Mouse (Mus musculus) hindbrain, embryonic 12.5 days (tissue): ENCODE data around the gene Gm20503. TPM values are rescaled to one million over a fixed set of nuclear protein-coding genes. Genes with fewer than 3 reads are reported as not detected.
A peak's percentile ranks its signal among the peaks of the same experiment; 100 is the strongest.

ENCODE experiments used
- ATAC-seq: fragments of 200-750 bp; cut with Nextera tagmentation; 2 replicates; pipeline ENCODE4 v1.8.0; 2017; ENCODE audit warnings: moderate TSS enrichment; ENCODE audit not compliant: low FRiP score
- H3K27ac ChIP-seq: fragments of 300-500 bp; sonication (generic); 2 replicates; pipeline ENCODE4 v1.5.1; 2016; ENCODE audit warnings: mild to moderate bottlenecking
- H3K27me3 ChIP-seq: fragments of 300-500 bp; sonication (generic); 2 replicates; pipeline ENCODE4 v1.6.1; 2016; ENCODE audit warnings: mild to moderate bottlenecking
- H3K36me3 ChIP-seq: fragments of 300-500 bp; sonication (generic); 2 replicates; pipeline ENCODE4 v1.6.1; 2016; ENCODE audit warnings: mild to moderate bottlenecking
- H3K4me1 ChIP-seq: fragments of 300-500 bp; sonication (generic); 2 replicates; pipeline ENCODE4 v1.6.1; 2016
- H3K4me2 ChIP-seq: fragments of 300-500 bp; sonication (generic); replicated peaks from 2 replicates; pipeline ENCODE4 v1.6.1; 2016; ENCODE audit warnings: mild to moderate bottlenecking
- H3K4me3 ChIP-seq: fragments of 300-500 bp; sonication (generic); 2 replicates; pipeline ENCODE4 v1.5.1; 2016; ENCODE audit warnings: mild to moderate bottlenecking
- H3K9ac ChIP-seq: fragments of 300-500 bp; sonication (generic); 2 replicates; pipeline ENCODE4 v1.6.1; 2016; ENCODE audit warnings: mild to moderate bottlenecking, moderate library complexity
- H3K9me3 ChIP-seq: fragments of 300-500 bp; sonication (generic); replicated peaks from 2 replicates; pipeline ENCODE4 v1.6.1; 2016; ENCODE audit warnings: mild to moderate bottlenecking
- WGBS: fragments of 180-500 bp; shearing (Covaris S2); methylation state at CpG from one replicate; pipeline ENCODE4 v1.1.7; 2016; 5-methylcytosine and 5-hydroxymethylcytosine counted together
- polyA plus RNA-seq: library from polyadenylated mRNA; unstranded; fragments of >200 nt; fragmentation: Nextera tagmentation; extraction: Ambion mirVana; gene quantifications from 2 replicates; pipeline ENCODE4 v1.2.1, GENCODE M21; 2016

The Gm20503 gene
- 11.7 and 14.6 TPM in 2 replicates for polyA plus RNA-seq

GRCm38 (mm10) chr4:59002948-59003805, at the start of gene Gm20503:
TSS of gene Gm20503 (plus strand) at chr4:59003210.
- Histone ChIP-seq H3K4me3 (peak within 1 kb of the TSS; percentile 82), H3K4me2 (peak within 1 kb of the TSS; percentile 74), H3K4me1 (peaks cover 22% of the 10 kb centered on the region), H3K36me3 (no peaks in the 10 kb centered on the region), H3K9me3 (no peaks in the 10 kb centered on the region), H3K27me3 (no peaks in the 10 kb centered on the region), H3K27ac (peak within 1 kb of the TSS; percentile 92), H3K9ac (peak within 1 kb of the TSS; percentile 94)
- peak; percentile 99 for ATAC-seq
- WGBS, result under 1% methylated on average over 87 of the region's 89 CpGs

DNA sequence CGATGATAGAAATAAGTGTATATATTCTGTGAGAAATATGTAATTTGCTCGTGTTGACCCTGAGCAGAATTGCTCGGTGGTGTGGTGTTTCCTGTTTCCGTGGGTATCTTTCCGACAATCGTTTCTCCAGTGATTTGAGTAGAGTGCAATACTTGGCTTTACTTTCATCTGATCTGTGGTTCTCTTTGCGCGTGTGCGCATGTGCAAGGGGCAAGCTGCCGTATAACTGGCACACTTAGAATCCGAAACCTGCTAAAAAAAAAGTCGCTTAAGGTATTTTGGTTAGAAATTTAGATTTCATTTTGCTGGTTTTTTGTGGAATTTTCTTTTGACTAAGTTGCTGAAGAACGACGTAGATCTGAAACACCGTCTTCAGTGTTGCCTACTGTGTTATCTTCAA, 41.3 kb upstream of the Gm20503 start:
- Histone ChIP-seq H3K4me2 (no peak overlapping the region), H3K27ac (no peak overlapping the region), H3K9ac (no peak overlapping the region), H3K4me3 (no peak overlapping the region), H3K36me3 (peaks cover 7% of the 10 kb centered on the region), H3K4me1 (no peaks in the 10 kb centered on the region), H3K27me3 (no peaks in the 10 kb centered on the region), H3K9me3 (no peaks in the 10 kb centered on the region)
- 91% methylated on average over 15 of the region's 15 CpGs for WGBS
- ATAC-seq, result no peak

GRCm38 (mm10) chr4:58963271-58963670, 39.7 kb upstream of the Gm20503 start:
- H3K4me3 ChIP-seq, result no peak overlapping the region
- H3K27ac ChIP-seq, result no peak overlapping the region
- no peaks in the 10 kb centered on the region for H3K27me3 ChIP-seq
- H3K36me3 ChIP-seq, result no peaks in the 10 kb centered on the region
- ATAC-seq, result no peak
- H3K9ac ChIP-seq, result no peak overlapping the region
- H3K4me2 ChIP-seq, result no peak overlapping the region
- no peaks in the 10 kb centered on the region for H3K4me1 ChIP-seq
- WGBS, result 95% methylated on average over 4 of the region's 4 CpGs
- H3K9me3 ChIP-seq, result no peaks in the 10 kb centered on the region

- Histone ChIP-seq H3K36me3 (no peaks in the 10 kb centered on the region), H3K4me3 (no peak overlapping the region), H3K4me1 (no peaks in the 10 kb centered on the region), H3K4me2 (no peak overlapping the region), H3K27me3 (no peaks in the 10 kb centered on the region), H3K9me3 (no peaks in the 10 kb centered on the region), H3K9ac (no peak overlapping the region), H3K27ac (no peak overlapping the region)
- no peak for ATAC-seq
- 90% methylated on average over 1 of the region's 1 CpGs for WGBS
These were observed 37.9 kb upstream of the Gm20503 start for GRCm38 (mm10) chr4:58965136-58965535.

- no peaks in the 10 kb centered on the region; the same call in 1 of the 2 replicates for H3K4me1 ChIP-seq
- no peaks in the 10 kb centered on the region for H3K9me3 ChIP-seq
- 78% methylated on average over 4 of the region's 4 CpGs for WGBS
- ATAC-seq, result 0 out of 2 replicates have a peak, but pooled peaks have one; percentile 22
- H3K4me2 ChIP-seq, result no peak overlapping the region
- no peak overlapping the region for H3K4me3 ChIP-seq
- no peak overlapping the region for H3K9ac ChIP-seq
- no peak overlapping the region for H3K27ac ChIP-seq
- no peaks in the 10 kb centered on the region for H3K36me3 ChIP-seq
- no peaks in the 10 kb centered on the region for H3K27me3 ChIP-seq
These were observed 32.3 kb upstream of the Gm20503 start for GRCm38 (mm10) chr4:58970678-58971077.

DNA sequence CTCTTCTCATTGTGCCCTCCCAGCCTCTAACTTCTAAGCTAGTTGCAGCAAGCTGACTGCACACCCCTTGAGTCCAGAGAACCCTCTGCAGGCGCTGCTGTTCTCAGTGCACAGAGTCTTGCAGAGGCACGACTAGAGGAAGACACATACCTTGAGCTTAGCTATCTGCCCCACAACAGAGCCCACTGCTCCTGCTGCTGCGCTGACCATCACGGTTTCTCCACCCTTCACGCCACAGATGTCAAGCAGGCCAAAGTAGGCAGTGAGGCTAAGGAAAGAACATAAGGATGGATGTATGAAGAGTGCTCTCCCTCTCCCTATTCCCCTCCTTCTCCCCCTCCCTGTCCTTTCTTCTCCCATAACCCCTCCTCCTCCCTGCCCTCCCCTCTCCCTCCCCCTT, 27.3 kb upstream of the Gm20503 start:
- Histone ChIP-seq H3K27ac (no peak overlapping the region), H3K9ac (no peak overlapping the region), H3K4me3 (no peak overlapping the region), H3K4me1 (no peaks in the 10 kb centered on the region; the same call in 1 of the 2 replicates), H3K4me2 (no peak overlapping the region), H3K36me3 (no peaks in the 10 kb centered on the region), H3K27me3 (no peaks in the 10 kb centered on the region), H3K9me3 (no peaks in the 10 kb centered on the region)
- WGBS, result 81% methylated on average over 5 of the region's 5 CpGs
- ATAC-seq, result no peak

DNA sequence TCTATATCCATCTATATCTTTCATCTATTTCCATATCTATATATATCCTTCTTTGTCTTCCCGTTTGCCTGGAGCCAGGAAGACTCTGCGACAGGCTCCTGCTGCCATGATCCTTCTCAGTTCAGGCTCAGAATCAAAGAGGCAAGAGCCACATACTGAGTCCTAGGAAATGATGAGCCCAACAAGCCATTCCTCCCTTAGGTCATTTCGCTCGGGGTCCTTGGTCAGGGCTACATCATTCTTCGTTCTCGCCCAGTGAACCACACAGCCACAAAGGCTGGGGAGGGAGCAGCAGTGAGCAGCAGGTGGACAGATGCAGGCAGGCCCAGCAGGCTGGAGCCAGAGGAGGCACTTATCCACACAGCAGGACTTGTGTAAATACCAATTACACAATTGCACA, 21.6 kb upstream of the Gm20503 start:
- Histone ChIP-seq H3K27ac (no peak overlapping the region), H3K4me1 (peaks cover 2% of the 10 kb centered on the region; the same call in 1 of the 2 replicates), H3K4me3 (no peak overlapping the region), H3K9me3 (no peaks in the 10 kb centered on the region), H3K27me3 (no peaks in the 10 kb centered on the region), H3K9ac (no peak overlapping the region), H3K4me2 (no peak overlapping the region), H3K36me3 (no peaks in the 10 kb centered on the region)
- 80% methylated on average over 6 of the region's 6 CpGs for WGBS
- ATAC-seq, result no peak

- H3K27me3 ChIP-seq, result no peaks in the 10 kb centered on the region; the same call in 1 of the 2 replicates
- ATAC-seq, result no peak
- H3K9ac ChIP-seq, result no peak overlapping the region
- no peaks in the 10 kb centered on the region for H3K9me3 ChIP-seq
- H3K36me3 ChIP-seq, result no peaks in the 10 kb centered on the region
- no peak overlapping the region for H3K4me2 ChIP-seq
- H3K27ac ChIP-seq, result no peak overlapping the region
- H3K4me3 ChIP-seq, result no peak overlapping the region
- peaks cover 6% of the 10 kb centered on the region for H3K4me1 ChIP-seq
- WGBS, result 89% methylated on average over 8 of the region's 8 CpGs
These were observed 20.2 kb upstream of the Gm20503 start for GRCm38 (mm10) chr4:58982806-58983205.

DNA sequence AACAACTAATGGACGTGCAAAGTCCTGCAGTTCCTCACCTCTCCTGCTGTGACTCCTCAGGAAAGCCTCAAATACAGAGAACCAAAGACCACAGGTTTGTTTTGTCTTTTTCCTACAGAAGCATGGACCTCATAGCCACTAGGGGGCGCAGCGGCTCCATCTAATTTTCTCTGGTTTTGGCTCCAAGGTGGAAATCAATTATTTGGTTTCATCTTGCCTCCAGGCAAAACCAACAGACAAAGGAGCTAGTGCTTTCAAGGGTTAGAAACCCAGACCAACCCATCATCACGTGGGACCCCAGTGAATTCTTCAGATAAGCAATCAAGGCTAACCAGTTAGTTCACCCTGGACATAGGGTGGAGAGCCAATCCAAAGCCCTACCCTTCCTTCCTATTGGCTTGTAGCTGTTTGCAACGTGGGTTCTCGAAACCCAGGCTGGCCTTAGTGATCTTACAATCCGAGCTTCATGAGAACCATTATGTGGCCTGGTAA, 17.8 kb upstream of the Gm20503 start:
- no peak overlapping the region for H3K4me2 ChIP-seq
- ATAC-seq, result no peak
- H3K9ac ChIP-seq, result no peak overlapping the region
- no peak overlapping the region for H3K4me3 ChIP-seq
- H3K9me3 ChIP-seq, result no peaks in the 10 kb centered on the region
- peaks cover 6% of the 10 kb centered on the region for H3K4me1 ChIP-seq
- no peak overlapping the region for H3K27ac ChIP-seq
- 25% methylated on average over 7 of the region's 7 CpGs for WGBS
- no peaks in the 10 kb centered on the region; the same call in 1 of the 2 replicates for H3K27me3 ChIP-seq
- H3K36me3 ChIP-seq, result no peaks in the 10 kb centered on the region

GRCm38 (mm10) chr4:58986540-58987190, 16.3 kb upstream of the Gm20503 start, which contains the start of gene Ptgr1:
TSS of gene Ptgr1 (minus strand) at chr4:58987119.
- under 1% methylated on average over 28 of the region's 28 CpGs for WGBS
- Histone ChIP-seq H3K9me3 (no peaks in the 10 kb centered on the region), H3K4me1 (peaks cover 6% of the 10 kb centered on the region), H3K4me2 (peak within 1 kb of the TSS; percentile 86), H3K27me3 (no peaks in the 10 kb centered on the region; the same call in 1 of the 2 replicates), H3K36me3 (no peaks in the 10 kb centered on the region), H3K9ac (peak within 1 kb of the TSS; percentile 60), H3K27ac (no peak within 1 kb of the TSS), H3K4me3 (peak within 1 kb of the TSS; percentile 54)
- peak; percentile 71 for ATAC-seq

- Histone ChIP-seq H3K4me1 (peaks cover 6% of the 10 kb centered on the region), H3K4me3 (no peak overlapping the region), H3K27me3 (no peaks in the 10 kb centered on the region; the same call in 1 of the 2 replicates), H3K4me2 (no peak overlapping the region), H3K9ac (no peak overlapping the region), H3K36me3 (no peaks in the 10 kb centered on the region), H3K27ac (no peak overlapping the region), H3K9me3 (no peaks in the 10 kb centered on the region)
- no peak for ATAC-seq
- WGBS, result 85% methylated on average over 7 of the region's 7 CpGs
These were observed 13.6 kb upstream of the Gm20503 start for GRCm38 (mm10) chr4:58989303-58989898.
